8 mouse cellular contexts compared by ENCODE assay signal in the genomic region with DNA sequence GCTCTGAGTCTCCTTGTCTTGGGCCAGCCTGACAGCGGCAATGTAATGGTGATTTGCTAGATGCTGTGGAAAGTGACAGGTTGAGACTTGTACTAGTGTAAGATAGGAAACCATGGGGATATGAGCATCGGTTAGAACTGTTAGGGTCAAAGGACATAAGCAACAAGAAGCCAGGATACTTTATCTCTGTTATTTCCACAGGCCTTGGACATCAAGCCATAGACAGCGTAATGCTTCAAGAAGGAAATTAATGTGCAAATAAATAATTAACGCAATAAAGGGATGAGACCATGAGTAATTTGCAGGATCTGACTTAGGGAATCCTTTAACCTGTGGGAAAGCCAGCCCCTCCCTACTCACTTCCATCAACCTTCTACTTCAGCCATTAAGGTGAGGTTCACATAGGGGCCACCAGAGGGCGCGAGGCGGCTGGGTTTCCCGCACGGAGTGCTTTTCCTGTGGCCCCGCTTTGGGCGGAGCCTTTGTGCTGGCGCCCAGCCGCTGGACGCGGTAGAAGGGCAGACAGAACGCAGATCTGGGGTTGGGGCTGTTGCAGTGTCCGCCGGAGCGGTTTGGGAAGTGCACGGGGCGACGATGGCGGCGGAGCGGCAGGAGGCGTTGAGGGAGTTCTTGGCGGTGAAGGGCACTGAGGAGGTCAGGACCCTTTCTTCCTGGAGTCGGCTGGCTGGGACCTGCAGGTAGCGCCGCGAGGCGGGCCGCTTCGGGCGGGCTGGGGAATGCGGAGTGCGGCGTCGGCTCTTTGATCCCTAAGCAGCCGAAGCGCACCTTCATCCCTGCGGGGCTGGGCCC.
DNase-seq lines count a peak whose midpoint lies in the region; ATAC-seq lines count a peak whose summit lies in the region.

No protein-coding gene starts in this region.

- no peaks in the 10 kb centered on the region for H3K27me3 ChIP-seq in hindbrain, embryonic 13.5 days

- DNase-seq in R1 (ENCODE audit: low read depth, low spot score) = peak; percentile 98
- DNase-seq in cerebellum, postnatal 14 days = peak; percentile 64 to 75
- DNase-seq in frontal cortex, postnatal 14 days (ENCODE audit: low spot score in 2 of 2) = peak; percentile 17 to 42
- DNase-seq in layer of hippocampus, postnatal 36 days = peak; percentile 17 to 29
- DNase-seq in right cerebral cortex, postnatal 10 days (ENCODE audit: low spot score in 2 of 2) = peak; percentile 57 to 69
- DNase-seq in urinary bladder, postnatal 14 days (ENCODE audit: low spot score) = peak; percentile 69

- H3K4me3 ChIP-seq in hindbrain, embryonic 13.5 days = peak overlapping the region; percentile 42

- ATAC-seq in hindbrain, embryonic 13.5 days (ENCODE audit: low FRiP score) = peak; percentile 94
- ATAC-seq in megakaryocyte, adult 5-6 weeks (ENCODE audit: poor library complexity, severe bottlenecking) = peak; percentile 99

- no peak overlapping the region for H3K27ac ChIP-seq in hindbrain, embryonic 13.5 days

- 12% methylated on average over 34 of the region's 42 CpGs for WGBS in hindbrain, embryonic 13.5 days

- peaks cover 5% of the 10 kb centered on the region for H3K36me3 ChIP-seq in hindbrain, embryonic 13.5 days

- H3K4me2 ChIP-seq in hindbrain, embryonic 13.5 days = peak overlapping the region; percentile 59

- peaks cover 15% of the 10 kb centered on the region; the same call in 1 of the 2 replicates for H3K9me3 ChIP-seq in hindbrain, embryonic 13.5 days

- H3K9ac ChIP-seq in hindbrain, embryonic 13.5 days = peak overlapping the region; percentile 68

- peaks cover 5% of the 10 kb centered on the region; the same call in 1 of the 2 replicates for H3K4me1 ChIP-seq in hindbrain, embryonic 13.5 days (replicated peaks)

Comparison
In these comparisons a context has a peak if more than half of its experiments do, and no peak if none do; other contexts are left out.
1. DNase-seq: peak in every context shown above with its lines; median percentile 98 in R1; 70 in cerebellum, postnatal 14 days; 69 in urinary bladder, postnatal 14 days; 63 in right cerebral cortex, postnatal 10 days; 30 in frontal cortex, postnatal 14 days; 23 in layer of hippocampus, postnatal 36 days.